Mouse (Mus musculus) lung, adult 2 months (tissue): Measurements from ENCODE around the gene 4930449I24Rik. TPM values are rescaled to one million over a fixed set of nuclear protein-coding genes. Genes with fewer than 3 reads are reported as not detected.

Experiments used
- polyA plus RNA-seq: library from polyadenylated mRNA; depleted of rRNA; stranded (reverse); fragments of >200 nt; gene quantifications from 2 replicates; pipeline ENCODE4 v1.2.3, GENCODE M21; 2012; rRNA removed

The 4930449I24Rik gene
- polyA plus RNA-seq, 1 experiment = not detected

Other genes starting within 250 kb of the 4930449I24Rik start
- gene Wasf3, start 117.4 kb upstream of the 4930449I24Rik start, polyA plus RNA-seq = 8.7 and 9.2 TPM in 2 replicates
- gene Gm6408, start 20.4 kb upstream of the 4930449I24Rik start, polyA plus RNA-seq = not detected in 2 replicates
- not detected in 2 replicates for gene Gm6370, start 11.0 kb upstream of the 4930449I24Rik start, polyA plus RNA-seq
- gene Gm3402, start 11.7 kb downstream of the 4930449I24Rik start, polyA plus RNA-seq = not detected in 2 replicates
- not detected in 2 replicates for gene Gm3404, start 23.4 kb downstream of the 4930449I24Rik start, polyA plus RNA-seq
- not detected in 2 replicates for gene Gm3409, start 35.2 kb downstream of the 4930449I24Rik start, polyA plus RNA-seq
- not detected in 2 replicates for gene Gm3415, start 53.7 kb downstream of the 4930449I24Rik start, polyA plus RNA-seq
- gene Gpr12, start 82.8 kb downstream of the 4930449I24Rik start, polyA plus RNA-seq = not detected in 2 replicates